Mouse (Mus musculus): Measurements from ENCODE around the gene Mad2l1bp. TPM values are rescaled to one million over a fixed set of nuclear protein-coding genes. Genes with fewer than 3 reads are reported as not detected.

Mad2l1bp gene
- total RNA-seq (2023), result 10 to 100 TPM; 19.5 to 20.0 TPM

DNA sequence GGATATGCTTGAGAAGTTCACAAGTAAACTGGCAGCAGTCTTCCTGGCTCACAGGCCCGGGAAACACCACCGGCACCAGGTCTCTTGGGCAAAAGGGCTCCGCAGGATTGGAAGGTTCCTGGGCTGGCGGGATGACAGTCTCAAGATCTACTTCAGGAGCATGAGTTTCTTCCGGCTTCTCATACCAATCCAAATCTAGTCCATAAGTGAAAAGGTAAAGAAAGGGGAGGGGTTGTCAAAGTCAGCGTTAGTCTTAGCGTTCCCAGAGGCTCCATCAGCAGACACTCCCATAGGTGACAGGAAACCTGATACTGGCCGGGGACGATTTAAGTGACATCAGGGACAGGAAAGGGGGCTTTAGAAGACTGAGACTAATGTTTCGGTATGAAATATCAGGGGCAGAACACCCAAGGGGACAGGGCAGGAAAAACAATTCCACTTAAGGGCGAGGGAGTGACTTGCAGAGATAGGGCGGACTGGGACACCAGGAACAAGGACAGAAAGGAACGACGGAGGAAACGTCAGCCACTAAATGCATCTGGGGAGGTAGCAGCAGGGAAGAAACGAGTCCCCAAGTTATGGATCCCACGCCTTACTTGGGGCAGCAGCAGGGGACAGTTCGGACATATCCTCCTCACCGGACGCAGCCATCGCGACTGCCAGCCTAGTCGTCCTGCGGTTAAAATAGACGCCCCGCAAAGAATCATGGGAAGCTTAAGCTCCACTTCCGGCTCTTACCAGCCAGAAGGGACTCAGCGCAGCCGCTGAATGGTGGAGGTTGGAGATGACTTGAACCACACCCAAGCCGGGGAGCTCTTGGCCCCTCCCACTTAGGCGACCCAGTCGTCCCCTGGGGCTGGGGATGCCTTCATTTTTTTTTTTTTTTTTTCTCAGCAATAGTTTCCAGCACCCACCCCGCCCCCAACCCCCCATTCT lies at the start of gene Mad2l1bp:
Gene Mad2l1bp (minus strand): TSS at position 707 of the 936 bp plus-strand sequence.

GRCm38 (mm10) chr17:46202421-46203071 lies 49.2 kb upstream of the Mad2l1bp start, which contains the start of the genes Polh and Xpo5:
Gene Polh (minus strand): TSS chr17:46202645.
Gene Xpo5 (plus strand): TSS chr17:46202782.

GRCm38 (mm10) chr17:46160686-46161085 lies 7.3 kb upstream of the Mad2l1bp start, which contains the start of gene Gtpbp2:
Gene Gtpbp2 (plus strand): TSS chr17:46161032.

DNA sequence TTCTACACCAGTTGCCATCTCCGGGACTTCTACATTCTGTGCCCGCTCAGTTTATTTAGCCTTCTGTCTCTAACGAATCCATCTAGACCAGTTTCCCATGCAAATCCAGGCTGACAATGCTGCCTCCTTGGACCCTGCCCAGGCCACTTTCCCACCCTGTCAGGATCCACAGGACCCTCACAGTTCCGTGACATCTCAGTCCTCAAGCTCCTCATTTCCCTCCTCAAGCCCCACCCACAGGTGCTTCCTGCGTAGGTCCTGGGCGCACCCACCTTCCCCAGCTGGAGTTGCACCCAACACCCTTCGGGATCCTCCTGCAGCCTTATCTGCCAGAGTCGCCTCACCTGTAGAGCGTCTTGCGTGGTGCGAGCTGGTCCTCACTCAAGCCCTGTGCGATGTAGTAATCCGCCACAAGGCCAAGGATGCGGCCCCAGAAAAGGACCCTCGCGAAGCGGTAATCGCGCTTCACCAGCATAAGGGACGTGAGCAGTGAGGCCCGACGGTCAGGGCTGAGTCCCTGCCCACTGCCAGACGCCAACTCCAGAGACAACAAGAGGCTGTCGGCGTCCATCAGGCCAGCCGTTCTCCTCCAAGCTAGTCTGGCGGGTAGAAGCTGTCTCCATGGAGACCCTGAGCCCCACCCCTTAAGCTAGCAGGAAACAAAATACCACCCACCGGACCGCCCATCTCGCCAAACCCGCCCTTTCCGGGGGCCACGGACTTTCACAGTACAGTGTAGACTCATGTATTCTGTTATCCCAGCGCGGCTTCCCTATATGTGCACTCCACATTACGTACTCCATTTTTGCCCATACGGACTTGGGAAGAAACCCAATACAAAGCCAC lies 9.6 kb downstream of the Mad2l1bp start, which contains the start of gene Rsph9:
Gene Rsph9 (minus strand): TSS at position 639 of the 846 bp plus-strand sequence.

GRCm38 (mm10) chr17:46110402-46111289 lies 42.7 kb downstream of the Mad2l1bp start, which contains the start of gene Mrps18a:
Gene Mrps18a (plus strand): TSS chr17:46110986.

Other genes starting within 250 kb of the Mad2l1bp start
- 10 to 100 TPM; 25.4 to 41.1 TPM for gene Vegfa, start 121.2 kb downstream of the Mad2l1bp start, total RNA-seq (2023)
- 10 to 100 TPM; 39.4 to 47.5 TPM for gene Mrps18a, start 42.6 kb downstream of the Mad2l1bp start, total RNA-seq (2023)
- under 1 TPM in 1 of 2 experiments, not detected in 1; 0.86 TPM for gene Rsph9, start 9.3 kb downstream of the Mad2l1bp start, total RNA-seq (2023)
- gene Gtpbp2, start 7.5 kb upstream of the Mad2l1bp start, total RNA-seq (2023), result 100 to 1,000 TPM; 116 to 122 TPM
- 1 to 10 TPM; 5.6 to 6.1 TPM for gene Polh, start 49.1 kb upstream of the Mad2l1bp start, total RNA-seq (2023)
- 10 to 100 TPM; 20.7 to 21.4 TPM for gene Xpo5, start 49.2 kb upstream of the Mad2l1bp start, total RNA-seq (2023)
- gene Polr1c, start 94.5 kb upstream of the Mad2l1bp start, total RNA-seq (2023), result 10 to 100 TPM; 28.4 to 32.7 TPM
- gene Yipf3, start 94.5 kb upstream of the Mad2l1bp start, total RNA-seq (2023), result 100 to 1,000 TPM in 1 of 2 experiments, 10 to 100 TPM in 1; 95.4 to 118 TPM
- 1 to 10 TPM; 2.0 to 3.0 TPM for gene Lrrc73, start 100.0 kb upstream of the Mad2l1bp start, total RNA-seq (2023)
- gene Tjap1, start 129.5 kb upstream of the Mad2l1bp start, total RNA-seq (2023), result 10 to 100 TPM; 44.5 to 50.8 TPM
- not detected for gene Dlk2, start 143.9 kb upstream of the Mad2l1bp start, total RNA-seq (2023)
- 10 to 100 TPM in 1 of 2 experiments, 1 to 10 TPM in 1; 9.6 to 10.1 TPM for gene Abcc10, start 174.8 kb upstream of the Mad2l1bp start, total RNA-seq (2023)
- 10 to 100 TPM; 22.7 to 24.0 TPM for gene Zfp318, start 230.2 kb upstream of the Mad2l1bp start, total RNA-seq (2023)